Mouse (Mus musculus) cerebellum, postnatal 36 days (tissue): Measurements from ENCODE around the gene Axl.

ENCODE experiments used
- DNase-seq, 2 experiments: peaks; one replicate each; pipeline ENCODE4 v3.0.0; 2021 to 2022; ENCODE audit warnings: mixed read lengths in 2 of 2

Axl gene

DNA sequence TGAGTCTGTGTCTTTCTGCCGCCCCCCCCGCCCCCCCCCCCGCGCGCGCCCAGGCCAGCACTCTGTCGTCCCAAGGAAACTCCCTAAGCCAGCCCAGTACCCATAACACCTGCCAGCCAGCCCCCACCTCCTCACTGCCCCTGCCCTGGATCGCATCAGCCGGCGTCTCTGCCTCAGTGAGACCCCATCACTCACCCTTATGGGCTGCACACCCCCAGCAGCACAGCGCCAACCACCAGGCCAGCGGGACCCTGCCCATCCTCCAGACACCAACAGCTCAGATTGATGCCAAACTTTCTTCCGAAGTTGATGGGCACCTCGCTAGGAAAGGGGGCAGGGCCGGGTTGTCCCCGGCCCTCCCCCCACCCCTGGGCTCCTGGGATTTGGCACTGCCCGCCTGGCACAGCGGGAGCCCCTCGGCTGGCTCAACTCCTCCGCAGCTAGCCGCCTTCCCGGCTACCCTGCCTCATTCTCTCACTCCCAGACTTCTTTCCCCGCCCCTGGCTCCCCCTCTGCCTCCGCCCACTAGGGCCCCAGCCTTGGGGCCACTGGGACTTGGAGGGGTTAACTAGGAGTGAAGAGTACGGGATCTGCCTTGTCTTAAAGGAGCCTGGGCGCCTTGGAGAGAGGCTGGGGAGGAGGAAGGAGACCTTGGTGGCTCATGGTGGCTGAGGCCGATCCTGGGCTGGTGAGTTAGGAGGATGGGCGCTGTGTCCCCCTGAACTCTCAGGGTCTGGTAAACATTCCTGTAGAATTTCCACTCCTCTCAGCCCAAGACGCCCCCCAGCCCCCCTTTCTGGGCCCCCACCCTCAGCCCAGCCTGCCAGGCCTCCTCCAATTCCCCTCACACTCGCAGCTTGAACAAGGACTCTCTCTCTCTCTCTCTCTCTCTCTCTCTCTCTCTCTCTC lies at the start of gene Axl:
TSS of gene Axl (minus strand) at position 486 of the 909 bp plus-strand sequence.
- peak in 1 of 2 experiments; percentile 13 for DNase-seq

DNA sequence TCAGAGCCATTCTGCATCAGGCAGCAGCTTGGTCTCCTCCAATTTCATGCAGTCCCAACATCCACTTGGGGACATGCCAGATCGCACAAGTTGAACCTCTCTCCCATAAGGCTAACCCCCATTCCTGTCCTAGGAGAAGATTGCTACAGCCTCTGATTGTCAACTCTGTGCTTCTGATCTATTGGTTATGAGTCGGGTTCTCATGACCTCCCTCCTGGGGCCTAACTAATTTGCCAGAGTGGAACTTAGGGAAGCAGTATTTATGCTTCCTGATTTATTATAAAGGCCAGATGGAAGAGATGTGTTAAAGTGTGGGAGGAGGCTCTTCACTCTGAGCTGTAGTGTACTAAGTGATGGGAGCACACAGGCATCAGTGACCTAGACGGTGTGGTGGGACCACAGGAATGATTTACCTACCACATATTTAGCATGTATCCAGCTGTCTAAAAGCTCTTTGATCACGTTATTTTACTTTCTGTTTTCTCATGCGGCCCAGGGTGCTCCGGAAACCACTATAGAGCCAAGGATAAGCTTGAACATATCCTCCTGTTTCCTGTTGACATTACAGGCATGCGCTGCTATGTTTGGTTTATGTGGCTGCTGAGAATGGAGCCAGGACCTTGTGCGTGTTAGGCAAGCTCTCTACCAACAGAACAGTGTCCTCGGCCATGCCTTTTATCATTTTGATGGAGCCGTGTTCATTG lies 46.8 kb upstream of the Axl start:
- no peak for DNase-seq

DNA sequence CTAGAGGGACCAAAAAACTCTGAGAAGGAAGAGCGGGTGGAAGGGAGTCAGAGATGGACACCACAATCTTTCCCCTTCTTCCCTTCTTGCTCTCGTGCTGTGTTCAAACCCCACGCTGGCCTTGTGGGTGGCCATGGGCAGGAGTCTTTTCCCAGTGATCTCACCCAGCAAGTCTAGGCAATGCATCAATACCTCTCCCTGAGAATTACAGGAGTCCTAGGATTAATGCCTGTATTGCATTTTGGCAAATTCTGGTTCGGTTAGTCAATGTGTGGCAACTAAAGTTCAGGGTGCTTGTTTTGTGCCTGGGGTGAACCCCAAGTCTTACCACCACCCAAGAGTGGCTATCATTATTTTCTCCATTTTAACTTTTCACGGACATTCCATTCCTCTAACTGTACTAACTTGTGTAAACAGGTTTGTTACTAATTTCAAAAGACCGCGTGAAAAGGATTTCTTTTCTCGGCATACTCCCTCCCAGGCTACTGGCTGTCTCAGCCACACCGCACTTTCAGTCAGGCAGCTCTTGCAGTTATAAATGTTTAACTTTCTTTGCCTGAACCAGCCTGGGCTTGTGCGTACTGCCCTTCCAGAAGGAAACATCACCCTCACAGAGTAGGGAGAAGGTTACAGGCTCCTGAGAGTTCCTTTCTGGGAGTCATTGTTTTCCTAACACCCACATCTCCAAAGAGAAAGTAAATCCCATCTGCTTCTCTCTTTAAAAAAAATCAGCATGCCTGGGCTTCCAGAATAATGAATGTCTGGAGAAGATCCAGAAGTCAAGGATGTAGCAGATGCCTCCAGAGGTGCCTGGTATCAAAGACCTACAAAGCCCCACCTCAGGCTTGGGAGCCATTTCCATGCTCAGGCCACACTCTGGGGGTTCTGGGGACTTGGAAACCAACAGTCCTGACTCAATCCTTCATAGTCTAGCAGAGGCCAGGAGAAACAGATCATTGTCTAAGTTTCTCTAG lies 43.3 kb upstream of the Axl start:
- no peak for DNase-seq

DNA sequence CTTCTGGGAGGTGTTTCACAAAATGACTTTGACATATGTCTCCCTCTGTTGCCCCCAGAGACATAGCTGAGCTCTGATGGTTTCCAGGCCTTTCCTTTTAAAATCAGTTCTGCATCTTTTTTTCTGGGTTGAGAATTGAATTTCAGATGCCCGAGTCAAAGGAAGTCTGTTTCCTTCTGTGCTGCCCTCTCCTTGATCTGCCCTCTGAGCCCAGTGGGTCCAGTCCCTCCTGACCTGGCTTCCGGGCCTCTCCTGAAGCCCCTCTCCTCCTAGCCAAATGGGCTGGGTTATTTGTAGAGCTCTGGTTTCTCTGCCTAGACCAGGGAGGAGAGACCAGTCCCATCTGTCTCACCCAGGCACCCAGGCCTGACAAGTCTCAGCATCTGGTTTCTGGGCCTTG lies 41.7 kb upstream of the Axl start:
- DNase-seq, result no peak

DNA sequence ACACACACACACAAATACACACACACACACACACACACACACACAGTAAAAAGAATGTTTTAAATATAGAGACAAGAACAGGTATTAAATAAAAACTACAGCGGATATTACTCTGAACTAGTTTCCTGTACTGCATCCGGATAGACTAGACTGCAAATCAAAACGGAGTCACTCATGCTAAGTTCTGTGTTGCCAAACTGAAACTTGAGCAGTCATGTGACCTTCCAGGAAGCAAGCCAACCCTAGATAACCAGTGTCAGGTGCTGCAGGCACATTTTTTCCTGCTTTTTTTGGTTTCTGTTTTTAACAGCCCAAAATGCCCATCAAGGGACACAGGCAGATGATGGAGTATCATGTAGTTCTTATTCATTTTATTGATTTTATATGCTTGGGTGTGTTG lies 38.7 kb upstream of the Axl start:
- DNase-seq, result no peak

DNA sequence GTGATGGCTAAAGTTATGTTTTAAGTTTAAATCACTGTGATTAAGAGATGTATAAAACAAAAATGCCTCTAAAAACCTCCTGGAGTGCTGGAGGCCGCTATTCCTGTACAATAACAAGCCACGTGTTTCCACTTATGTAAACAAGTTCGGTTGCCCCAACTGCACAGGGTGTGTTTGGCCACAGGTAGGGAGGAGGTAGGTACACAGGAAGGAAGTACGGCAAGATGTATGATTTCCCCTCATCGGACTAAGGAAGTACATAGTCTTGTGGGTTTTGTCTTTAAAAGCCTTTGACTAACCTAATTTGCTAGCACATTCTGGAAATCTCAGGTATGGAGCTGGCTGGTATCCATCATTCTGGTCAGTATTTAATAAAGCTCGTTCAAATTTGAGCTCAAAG lies 37.5 kb upstream of the Axl start:
- no peak for DNase-seq

DNA sequence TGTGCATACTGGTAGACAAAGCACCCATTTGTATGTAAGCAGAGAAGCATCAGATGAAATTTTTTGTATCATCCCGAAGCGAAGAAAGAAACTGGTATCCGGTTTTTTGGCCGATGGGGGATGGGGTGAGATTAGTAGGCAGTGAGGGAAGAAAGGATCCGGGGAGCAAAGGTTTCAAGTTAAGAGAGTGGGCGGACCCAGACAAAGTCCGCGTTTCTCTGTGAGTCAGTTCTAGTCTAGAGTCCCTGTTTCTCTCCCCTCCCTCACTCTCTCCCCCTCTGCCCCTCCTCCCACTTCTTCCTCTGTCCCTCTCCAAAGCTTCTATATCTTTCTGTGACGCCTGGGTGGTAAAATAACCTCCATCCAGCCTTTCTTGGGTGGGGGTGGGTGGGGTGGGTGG lies 36.5 kb upstream of the Axl start:
- no peak for DNase-seq

DNA sequence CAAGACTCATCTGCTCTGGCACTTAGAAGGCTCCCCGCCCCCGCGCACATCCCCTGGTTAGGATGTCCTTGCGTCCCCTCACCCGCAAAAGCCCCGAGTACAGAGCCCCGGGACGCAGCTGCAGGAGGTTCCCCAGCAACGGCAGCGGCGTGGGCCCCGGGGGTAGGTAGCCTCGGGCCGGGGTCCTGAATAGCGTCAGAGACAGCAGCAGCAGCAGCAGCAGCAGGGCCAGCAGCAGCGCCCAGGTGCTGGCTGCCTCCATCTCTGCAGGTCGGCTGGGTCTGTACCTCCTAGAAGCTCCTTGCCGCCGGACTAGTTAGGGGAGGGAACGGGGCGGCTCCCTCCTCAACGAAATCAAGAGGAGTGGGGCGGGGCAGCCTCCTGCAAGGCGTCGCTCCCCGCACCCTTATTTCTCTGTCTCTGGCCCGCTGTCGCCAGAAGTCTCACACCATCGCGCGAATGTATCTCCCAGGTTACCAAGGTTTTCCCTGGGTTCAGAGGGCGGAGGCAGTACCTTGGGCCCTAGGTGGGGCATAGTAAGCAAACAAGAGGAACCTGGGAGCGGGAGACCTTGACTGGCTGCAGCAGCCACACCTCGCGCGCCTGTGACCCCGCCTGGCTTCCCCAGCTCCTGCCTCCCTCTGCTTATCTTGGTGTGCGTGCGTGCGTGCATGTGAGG lies 27.9 kb upstream of the Axl start, which contains the start of gene Cyp2s1:
TSS of gene Cyp2s1 (minus strand) at position 673 of the 679 bp plus-strand sequence.
- DNase-seq, result no peak

DNA sequence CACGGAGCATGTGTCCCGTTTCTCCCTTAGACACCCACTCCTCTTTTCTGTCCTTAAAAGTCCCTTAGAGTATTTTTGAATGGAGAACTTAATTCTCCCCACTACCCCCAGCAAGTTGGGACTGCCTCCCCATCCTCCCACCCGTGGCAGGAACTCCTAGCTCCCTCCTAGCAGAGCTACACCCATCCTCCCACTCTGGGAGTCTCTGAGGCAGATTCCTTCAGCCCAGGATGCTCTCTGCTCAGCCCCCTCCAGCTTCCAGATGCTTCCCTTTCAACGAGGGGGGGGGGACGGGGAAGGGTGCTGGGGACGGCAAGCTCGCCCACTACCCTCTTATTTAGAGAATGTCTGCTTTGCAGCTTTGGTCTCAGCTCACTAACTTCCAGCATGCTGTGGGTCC lies 27.1 kb upstream of the Axl start:
- DNase-seq, result no peak

DNA sequence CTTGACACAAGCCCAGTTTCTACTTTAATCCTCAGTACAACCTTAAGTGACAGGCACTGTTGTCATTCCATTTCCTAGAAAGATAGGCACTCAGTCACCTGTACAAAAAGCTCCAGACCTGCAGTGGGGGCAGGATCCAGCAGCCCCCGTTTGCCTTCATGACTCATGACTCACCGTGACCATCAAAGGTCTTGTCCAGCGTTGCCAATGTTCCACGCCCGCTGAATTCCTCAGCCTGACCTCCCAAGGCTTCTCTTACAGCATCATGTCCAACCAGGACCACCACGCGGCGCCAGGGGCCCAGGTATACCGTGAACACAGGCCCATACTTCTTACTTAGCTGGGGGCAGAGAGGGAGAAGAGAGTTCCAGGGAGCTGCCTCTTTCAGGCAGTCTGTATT lies 26.2 kb upstream of the Axl start:
- DNase-seq, result no peak

DNA sequence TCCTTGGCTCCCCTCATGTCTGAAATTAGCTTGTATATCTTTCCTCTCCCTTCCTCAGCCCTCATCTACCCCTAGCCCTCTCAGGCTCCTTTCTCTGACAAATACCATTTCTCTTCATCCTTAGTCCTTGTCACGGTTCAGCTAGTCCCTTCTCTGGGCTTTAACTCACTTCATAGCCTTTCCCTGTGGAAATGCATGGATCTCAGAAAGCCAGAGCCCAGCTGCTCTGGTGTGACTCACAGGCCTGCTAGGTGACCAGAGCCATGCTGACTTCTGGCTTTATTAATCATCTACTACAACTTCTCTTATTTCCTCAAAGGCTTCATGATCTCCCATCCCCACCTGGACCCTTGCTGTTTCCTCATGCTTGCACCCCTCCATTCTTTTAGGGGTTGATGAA lies 23.7 kb upstream of the Axl start:
- no peak for DNase-seq

DNA sequence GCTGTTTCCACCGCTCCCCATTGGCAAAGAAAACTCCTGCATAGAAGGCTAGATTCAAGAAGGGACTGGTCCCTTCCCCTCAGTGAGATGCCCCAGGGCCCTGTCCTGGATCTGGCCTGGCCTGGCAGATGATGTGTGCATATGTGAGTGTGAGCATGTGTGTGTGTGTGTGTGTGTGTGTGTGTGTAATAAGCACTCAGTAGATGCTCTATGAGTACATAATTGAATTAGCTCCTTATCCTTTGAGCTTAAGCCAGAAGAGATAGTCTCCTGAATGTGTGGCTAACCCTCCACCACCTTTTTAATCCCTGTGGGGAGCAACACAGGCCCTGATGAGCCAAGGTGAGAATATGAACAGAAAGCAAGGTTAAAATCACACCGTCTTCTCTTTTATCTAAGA lies 23.2 kb upstream of the Axl start:
- DNase-seq, result no peak

DNA sequence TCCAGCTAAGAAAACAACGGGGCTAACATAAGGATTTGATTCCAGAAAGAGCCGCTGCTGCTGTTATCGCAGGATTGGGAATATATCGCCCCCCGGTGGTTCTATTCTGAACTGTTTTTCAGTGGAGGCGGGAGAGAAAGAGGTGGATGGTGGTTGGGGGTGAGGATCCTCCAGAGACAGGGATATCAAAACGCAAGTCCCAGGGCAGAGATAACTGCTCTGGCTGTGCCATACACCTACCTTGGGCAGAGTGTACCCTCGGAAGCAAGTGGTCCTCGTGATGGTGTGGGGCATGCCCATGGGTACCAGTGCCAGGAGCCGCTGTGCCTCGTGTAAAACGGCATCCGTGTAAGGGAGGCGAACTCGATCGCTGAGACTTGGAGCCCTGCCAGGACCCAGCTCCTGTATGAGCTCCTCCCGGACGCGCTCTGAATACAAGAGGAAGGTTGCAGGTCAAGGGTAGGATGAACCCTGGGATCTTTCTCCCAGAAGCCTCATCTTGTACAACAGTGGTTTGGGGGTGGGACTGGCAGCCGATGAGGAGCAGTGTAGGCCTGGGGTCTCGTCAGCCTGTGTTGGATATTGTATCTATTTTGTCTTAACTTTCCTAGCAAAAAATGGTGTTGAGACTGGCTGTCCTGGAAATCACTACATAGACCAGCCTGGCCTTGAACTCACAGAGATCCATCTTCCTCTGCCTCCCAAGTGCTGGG lies 17.3 kb upstream of the Axl start:
- DNase-seq, result peak; percentile 55 to 74

DNA sequence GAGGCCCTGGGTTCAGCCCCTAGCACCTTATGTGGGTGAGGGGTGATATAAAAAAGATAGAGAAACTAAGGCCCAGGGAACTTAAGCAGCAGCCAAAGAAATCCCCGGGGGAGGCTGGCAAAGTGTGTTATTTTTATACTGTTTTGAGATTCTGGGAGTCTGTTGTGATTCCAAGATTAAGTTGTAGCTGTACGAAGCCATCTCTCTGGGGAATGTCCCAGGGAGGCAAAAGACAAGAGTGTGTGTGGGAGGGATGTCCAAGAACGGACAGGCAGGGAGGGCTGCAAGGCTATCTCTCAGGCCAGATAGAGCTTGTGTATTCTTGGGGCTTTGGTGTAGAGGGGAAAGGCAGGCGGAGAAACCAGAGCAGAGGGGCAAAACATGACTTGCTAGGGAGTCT lies 16.3 kb upstream of the Axl start:
- no peak for DNase-seq

DNA sequence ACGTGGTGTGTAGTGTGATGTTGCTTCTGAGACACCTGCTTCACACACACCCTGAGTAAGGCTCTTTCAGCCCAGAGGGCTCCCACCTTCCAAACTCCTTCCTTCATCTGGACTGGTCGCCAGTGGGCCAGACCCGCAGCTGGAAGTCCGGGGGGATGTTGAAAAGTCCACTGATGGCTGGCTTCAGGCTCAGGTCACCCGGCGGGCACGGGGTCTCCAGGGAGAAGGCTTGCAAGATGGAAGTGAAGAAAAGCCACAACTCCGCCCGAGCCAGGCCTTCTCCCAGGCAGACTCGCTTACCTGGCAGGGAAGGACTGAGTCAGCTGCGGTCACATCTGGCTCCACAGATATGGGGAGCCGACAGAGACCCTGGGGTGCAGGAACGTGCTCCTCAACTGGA lies 15.0 kb upstream of the Axl start:
- DNase-seq, result no peak

DNA sequence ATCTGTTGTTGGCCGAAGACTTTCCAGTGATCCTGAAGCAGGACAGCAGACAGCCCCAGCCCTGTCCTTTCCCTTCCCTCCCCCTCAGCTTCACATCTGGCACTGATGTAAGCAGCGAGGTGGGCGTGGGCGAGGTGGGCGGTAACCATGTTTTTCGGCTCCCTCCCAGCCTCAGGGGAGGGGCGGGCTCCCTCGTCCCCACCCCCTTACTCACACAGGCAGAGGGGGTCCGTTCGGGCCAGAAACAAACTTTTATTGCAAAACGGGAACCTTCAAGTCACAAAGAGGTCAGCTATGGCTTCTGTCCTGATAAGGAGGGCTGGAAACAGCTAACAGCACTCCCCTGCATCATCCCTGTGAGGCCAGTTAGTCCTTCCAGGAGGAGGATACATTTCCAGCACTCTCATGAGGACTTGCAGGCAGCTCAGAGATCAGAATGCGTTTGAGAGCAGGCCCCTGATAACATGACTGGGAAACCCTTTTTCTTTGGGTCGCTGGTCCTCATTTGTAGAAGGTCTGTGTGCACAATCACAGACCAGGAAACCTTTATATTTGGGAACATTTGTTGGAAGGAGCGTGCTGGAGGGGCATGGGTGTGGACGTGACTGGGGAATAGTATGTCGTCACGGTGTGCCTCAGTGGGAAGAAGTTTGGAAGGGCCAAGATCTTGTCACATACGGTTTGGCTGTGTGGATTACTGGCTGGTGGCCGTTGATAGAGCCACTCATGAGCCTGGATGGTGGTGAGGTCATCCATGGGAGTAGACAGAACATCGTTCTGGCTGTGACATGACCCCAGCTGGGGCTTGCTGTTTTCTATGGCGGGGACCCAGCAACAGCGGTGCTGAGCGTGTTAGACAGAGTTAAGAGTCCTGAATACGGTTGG lies 14.0 kb upstream of the Axl start:
- DNase-seq, result no peak

DNA sequence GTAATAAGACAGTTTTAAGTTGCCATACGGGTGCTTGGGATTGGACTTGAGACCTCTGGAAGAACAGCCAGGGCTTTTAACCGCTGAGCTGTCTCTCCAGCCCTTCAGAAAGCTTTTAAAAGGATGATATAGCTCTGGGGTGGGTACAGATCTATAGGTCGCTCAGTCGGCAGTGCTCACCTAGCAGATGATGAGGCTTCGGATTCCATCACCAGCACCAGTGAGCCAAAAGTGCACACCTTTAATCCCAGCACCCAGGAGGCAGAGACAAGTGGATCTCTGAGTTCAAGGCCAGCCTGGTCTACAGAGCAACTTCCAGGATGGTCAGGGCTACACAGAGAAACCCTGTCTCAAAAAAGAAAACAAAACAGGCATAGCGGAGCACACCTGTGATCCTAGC lies 12.5 kb upstream of the Axl start:
- no peak for DNase-seq

DNA sequence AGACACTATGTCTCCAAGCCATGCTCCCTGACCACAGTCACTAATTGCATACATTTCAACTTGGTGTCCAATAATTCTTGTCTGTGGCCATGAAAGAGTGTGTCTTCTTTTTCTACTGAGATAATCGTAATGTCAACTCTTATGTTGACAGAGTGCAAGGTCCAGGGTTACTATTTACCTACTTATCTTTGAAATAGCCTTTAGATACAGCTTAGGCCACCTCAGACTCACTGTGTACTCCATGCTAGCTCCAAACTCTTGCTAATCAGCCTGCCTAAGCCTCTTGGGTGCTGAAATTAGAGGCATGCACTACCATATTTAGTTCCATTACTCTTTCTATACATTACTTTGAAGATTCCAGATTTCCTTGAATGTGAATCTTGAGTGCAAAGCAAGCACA lies 10.9 kb upstream of the Axl start:
- no peak for DNase-seq

DNA sequence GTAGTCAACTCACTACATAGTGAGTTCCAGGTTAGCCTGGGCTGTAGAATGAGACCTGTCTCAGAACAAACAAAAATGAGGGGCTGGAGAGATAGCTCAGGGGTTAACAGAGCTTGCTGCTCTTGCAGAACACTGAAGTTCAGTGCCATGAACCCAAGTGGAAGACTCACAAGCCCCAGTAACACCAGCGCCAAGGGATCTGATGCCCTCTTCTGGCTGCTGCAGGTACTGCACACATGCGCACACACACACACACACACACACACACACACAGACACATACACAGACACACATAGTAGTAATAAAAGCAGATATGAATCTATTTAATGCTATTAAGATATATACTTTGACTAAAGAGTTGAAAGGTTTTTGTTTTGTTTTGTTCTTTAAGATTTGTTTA lies 10.0 kb upstream of the Axl start:
- DNase-seq, result no peak

DNA sequence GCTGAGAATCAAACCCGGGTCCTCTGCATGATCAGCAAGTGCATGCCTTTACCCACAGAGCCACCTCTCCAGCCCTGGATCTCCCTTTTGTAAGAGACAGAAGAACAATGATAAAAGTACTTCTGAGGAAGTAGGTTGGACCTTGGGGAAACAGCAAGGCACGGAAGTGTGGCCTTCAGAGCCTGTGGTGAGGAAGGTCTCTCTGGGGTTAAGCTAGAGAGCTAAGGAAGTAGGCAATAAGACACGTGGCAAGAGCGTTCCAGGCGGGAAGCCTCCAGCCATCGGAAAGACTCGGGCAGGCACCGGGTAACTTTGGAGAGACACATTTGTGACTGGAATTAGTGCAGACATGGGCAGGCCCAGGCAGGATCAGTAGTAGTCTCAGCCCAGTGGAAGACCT lies 6.3 kb upstream of the Axl start:
- DNase-seq, result no peak

DNA sequence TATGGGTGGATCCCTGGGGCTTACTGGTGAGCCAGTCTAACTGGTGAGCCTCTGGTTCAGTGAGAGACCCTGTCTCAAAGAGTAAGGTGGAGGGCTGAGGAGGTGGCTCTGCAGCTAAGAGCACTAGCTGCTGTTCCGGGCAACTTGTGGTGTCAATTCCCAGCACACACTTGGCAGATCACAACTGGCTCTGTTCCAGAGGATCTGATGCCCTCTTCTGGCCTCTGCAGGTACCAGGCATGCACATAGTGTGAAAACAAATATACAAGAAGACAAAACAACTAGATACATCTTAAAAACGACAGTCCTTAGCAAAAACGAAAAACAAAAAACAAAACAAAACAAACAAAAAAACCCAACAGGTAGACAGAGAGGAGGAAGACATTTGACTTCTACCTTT lies 5.2 kb upstream of the Axl start:
- no peak for DNase-seq
